Mouse (Mus musculus) E14TG2a.4 (cell line): ENCODE measurements around the gene Epn3.

Source experiments
- CTCF ChIP-seq: conservative IDR thresholded peaks from 2 replicates; pipeline ENCODE4 v1.5.1; 2014; ENCODE audit warnings: low read length
- POU5F1 ChIP-seq: IDR thresholded peaks from 2 replicates; pipeline ENCODE4 v1.6.1; 2014; ENCODE audit warnings: low read length, borderline replicate concordance

DNA sequence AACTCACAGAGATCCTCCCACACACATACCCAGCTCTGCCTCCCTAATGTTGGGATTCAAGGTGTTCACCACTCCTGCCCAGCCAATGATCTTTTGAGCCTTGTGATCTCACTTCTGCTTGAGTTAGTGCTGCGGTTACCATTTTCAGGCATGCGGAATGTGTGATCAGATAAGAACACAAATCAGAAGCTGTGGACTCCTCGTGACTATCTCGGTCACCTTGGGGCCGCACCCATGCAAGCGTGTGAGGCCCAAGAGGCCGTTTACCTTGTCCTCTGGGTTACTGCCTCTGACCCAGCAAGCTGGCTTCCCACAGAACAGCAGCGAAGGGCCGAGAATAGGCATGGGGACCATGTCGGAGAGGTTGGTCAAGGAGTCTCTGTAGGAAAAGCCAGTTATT is 9.2 kb upstream of the Epn3 start:
- TF ChIP-seq CTCF, result no peak
- no peak for TF ChIP-seq POU5F1
